Mouse (Mus musculus): Measurements from ENCODE around the gene Rab44. TPM values are rescaled to one million over a fixed set of nuclear protein-coding genes. Genes with fewer than 3 reads are reported as not detected.

The Rab44 gene
- polyA plus RNA-seq, 1 experiment from 2014 or later: 0.20 TPM

DNA sequence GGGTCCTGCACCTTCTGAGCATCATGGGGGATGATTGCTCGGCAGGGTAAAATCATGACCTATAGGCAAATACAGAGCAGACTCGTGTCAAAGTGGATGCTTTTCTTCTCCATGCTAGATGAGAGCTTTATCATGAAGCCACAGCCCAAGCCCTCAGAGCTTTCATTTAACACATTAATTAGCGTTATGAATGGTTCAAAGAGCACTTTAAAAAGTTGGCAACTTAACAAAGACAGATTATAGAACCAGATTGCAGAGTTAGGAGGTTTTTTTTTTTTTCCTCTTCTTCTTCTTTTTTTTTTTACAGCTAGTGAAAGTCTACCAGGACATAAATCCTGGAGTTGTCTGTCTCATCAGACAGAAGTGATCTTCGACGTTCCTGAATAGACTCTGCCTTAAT is 15.4 kb downstream of the Rab44 start:
- Histone ChIP-seq H3K4me2 (ENCODE audit: low read length) (no peak overlapping the region), H3K4me1 (ENCODE audit: control insufficient read depth, insufficient read depth, low read length) (no peaks in the 10 kb centered on the region), H3K9me3 (ENCODE audit: control insufficient read depth, low read length) (no peaks in the 10 kb centered on the region), H3K36me3 (ENCODE audit: control insufficient read depth, insufficient read depth, low read length) (no peaks in the 10 kb centered on the region), H3K27me3 (ENCODE audit: control insufficient read depth, insufficient read depth, low read length) (no peaks in the 10 kb centered on the region), H3K4me3 (replicated peaks; ENCODE audit: low read depth, low read length) (no peak overlapping the region), H3K27ac (replicated peaks; ENCODE audit: low read depth, low read length) (no peak overlapping the region), H3K9ac (replicated peaks; ENCODE audit: low read length) (no peak overlapping the region)
- no peak for ATAC-seq (ENCODE audit: low FRiP score, low TSS enrichment)
- 57% methylated on average over 5 of the region's 5 CpGs for WGBS
- DNase-seq: no peak

DNA sequence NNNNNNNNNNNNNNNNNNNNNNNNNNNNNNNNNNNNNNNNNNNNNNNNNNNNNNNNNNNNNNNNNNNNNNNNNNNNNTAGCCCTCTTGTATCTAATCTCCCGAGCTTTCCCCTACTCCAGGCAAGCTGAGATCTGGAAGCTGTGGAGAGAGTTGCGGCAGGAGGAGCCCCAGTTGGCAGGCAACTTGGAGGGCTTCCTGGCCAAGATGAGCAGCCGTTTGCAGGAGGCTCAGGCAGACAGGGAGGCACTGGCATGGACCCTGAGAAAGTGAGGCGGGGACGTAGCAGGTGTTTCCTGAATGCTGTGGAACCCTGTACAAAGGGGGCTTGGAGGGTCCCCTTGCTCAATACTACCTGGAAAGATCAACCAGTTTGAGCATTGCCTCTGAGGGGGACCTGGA is 21.1 kb downstream of the Rab44 start:
- ATAC-seq (ENCODE audit: low FRiP score, low TSS enrichment): no peak
- Histone ChIP-seq H3K4me2 (ENCODE audit: low read length) (no peak overlapping the region), H3K27ac (replicated peaks; ENCODE audit: low read depth, low read length) (no peak overlapping the region), H3K9me3 (ENCODE audit: control insufficient read depth, low read length) (no peaks in the 10 kb centered on the region), H3K9ac (replicated peaks; ENCODE audit: low read length) (no peak overlapping the region), H3K4me3 (replicated peaks; ENCODE audit: low read depth, low read length) (no peak overlapping the region), H3K36me3 (ENCODE audit: control insufficient read depth, insufficient read depth, low read length) (no peaks in the 10 kb centered on the region), H3K4me1 (ENCODE audit: control insufficient read depth, insufficient read depth, low read length) (no peaks in the 10 kb centered on the region), H3K27me3 (ENCODE audit: control insufficient read depth, insufficient read depth, low read length) (no peaks in the 10 kb centered on the region)
- 79% methylated on average over 5 of the region's 5 CpGs for WGBS
- no peak for DNase-seq

DNA sequence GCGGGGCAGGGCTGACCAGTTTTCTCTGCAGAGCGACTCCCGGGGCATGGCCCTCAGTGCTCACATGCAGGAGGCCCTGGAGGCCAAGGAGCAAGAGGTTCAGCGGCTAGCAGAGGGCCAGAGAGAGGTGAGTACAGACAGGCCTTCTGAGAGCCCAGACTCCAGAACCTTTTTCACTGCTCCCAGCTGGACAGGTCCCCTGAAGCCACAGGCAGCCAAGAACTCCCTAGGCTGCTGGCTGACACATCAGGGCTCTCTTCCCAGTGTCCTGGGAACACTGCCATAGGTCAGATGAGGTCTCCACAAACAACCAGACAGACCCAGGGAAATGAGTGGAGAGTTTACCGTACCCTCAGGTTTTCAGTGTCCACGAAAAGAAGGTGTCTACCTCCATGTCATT is 22.3 kb downstream of the Rab44 start:
- no peak overlapping the region for H3K4me3 ChIP-seq (replicated peaks; ENCODE audit: low read depth, low read length)
- no peaks in the 10 kb centered on the region for H3K27me3 ChIP-seq (ENCODE audit: control insufficient read depth, insufficient read depth, low read length)
- no peak overlapping the region for H3K9ac ChIP-seq (replicated peaks; ENCODE audit: low read length)
- DNase-seq (no peak), ATAC-seq (ENCODE audit: low FRiP score, low TSS enrichment) (no peak)
- H3K27ac ChIP-seq (replicated peaks; ENCODE audit: low read depth, low read length): no peak overlapping the region
- no peak overlapping the region for H3K4me2 ChIP-seq (ENCODE audit: low read length)
- no peaks in the 10 kb centered on the region for H3K9me3 ChIP-seq (ENCODE audit: control insufficient read depth, low read length)
- H3K4me1 ChIP-seq (ENCODE audit: control insufficient read depth, insufficient read depth, low read length): no peaks in the 10 kb centered on the region
- 63% methylated on average over 6 of the region's 6 CpGs for WGBS
- H3K36me3 ChIP-seq (ENCODE audit: control insufficient read depth, insufficient read depth, low read length): no peaks in the 10 kb centered on the region

DNA sequence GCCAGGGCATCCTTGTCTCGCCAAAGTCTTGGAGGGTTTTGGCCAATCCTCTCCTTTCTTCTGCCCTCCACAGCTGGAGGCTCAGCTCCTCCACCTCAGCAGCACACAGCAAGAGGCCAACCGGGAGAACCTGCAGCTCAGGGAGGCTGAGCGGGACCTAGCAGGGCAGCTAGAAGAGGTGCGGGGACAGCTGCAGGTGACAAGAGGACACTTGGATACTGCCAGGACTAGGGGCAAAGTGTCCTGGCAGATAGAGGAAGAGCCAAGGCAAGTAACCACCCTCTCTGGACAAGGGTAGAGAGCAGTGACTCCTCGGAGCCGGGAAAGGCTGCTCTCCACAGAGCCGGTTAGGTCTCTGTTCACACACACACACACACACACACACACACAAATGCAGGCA is 24.0 kb downstream of the Rab44 start:
- H3K4me2 ChIP-seq (ENCODE audit: low read length): no peak overlapping the region
- no peaks in the 10 kb centered on the region for H3K9me3 ChIP-seq (ENCODE audit: control insufficient read depth, low read length)
- H3K27ac ChIP-seq (replicated peaks; ENCODE audit: low read depth, low read length): no peak overlapping the region
- H3K4me3 ChIP-seq (replicated peaks; ENCODE audit: low read depth, low read length): no peak overlapping the region
- no peaks in the 10 kb centered on the region for H3K36me3 ChIP-seq (ENCODE audit: control insufficient read depth, insufficient read depth, low read length)
- no peaks in the 10 kb centered on the region for H3K27me3 ChIP-seq (ENCODE audit: control insufficient read depth, insufficient read depth, low read length)
- H3K9ac ChIP-seq (replicated peaks; ENCODE audit: low read length): no peak overlapping the region
- WGBS: 75% methylated on average over 7 of the region's 7 CpGs
- ATAC-seq (ENCODE audit: low FRiP score, low TSS enrichment) (no peak), DNase-seq (no peak)
- no peaks in the 10 kb centered on the region for H3K4me1 ChIP-seq (ENCODE audit: control insufficient read depth, insufficient read depth, low read length)

DNA sequence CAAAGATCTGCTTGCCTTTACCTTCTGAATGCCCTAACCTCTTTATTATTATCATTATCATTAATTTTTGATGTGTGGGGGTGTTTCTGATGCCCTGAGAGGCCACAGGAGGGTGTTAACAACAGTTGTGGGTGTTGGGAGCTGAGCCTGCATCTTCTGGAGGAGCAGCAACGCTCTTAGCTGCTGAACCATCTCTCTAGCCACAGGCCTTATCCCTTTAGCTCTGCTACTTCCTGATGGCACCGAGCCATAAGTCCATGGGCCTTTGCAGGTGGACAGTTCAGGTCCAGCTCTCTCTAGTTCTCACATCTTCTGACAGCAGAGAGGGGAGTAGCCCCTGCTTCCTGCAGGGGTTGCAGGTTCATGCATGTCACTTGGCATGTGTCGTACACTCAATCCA is 27.6 kb downstream of the Rab44 start:
- DNase-seq: no peak
- Histone ChIP-seq H3K36me3 (ENCODE audit: control insufficient read depth, insufficient read depth, low read length) (no peaks in the 10 kb centered on the region), H3K4me3 (replicated peaks; ENCODE audit: low read depth, low read length) (no peak overlapping the region), H3K4me1 (ENCODE audit: control insufficient read depth, insufficient read depth, low read length) (no peaks in the 10 kb centered on the region), H3K27me3 (ENCODE audit: control insufficient read depth, insufficient read depth, low read length) (no peaks in the 10 kb centered on the region), H3K9ac (replicated peaks; ENCODE audit: low read length) (no peak overlapping the region), H3K4me2 (ENCODE audit: low read length) (no peak overlapping the region), H3K27ac (replicated peaks; ENCODE audit: low read depth, low read length) (no peak overlapping the region), H3K9me3 (ENCODE audit: control insufficient read depth, low read length) (no peaks in the 10 kb centered on the region)
- ATAC-seq (ENCODE audit: low FRiP score, low TSS enrichment): no peak
- 92% methylated on average over 3 of the region's 3 CpGs for WGBS

DNA sequence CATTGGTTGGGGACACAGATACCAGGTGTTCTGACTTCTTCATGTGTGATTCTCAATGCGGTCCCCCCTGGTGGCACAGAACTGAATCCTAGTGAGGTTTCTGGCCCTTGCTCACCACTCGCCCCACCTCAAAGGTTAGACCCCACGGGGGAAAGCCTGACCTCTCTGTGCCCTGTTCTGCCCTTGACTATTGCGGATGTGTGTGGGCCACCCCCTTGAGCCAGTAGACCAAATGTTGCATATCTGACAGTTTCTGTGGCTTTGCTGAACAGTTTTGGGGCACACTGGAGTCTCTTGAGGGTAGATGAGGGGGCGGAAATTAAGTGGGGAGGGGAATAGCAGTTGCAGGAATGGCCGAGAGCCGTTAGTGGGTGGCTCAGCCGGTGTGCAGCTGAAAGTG is 29.3 kb downstream of the Rab44 start:
- no peaks in the 10 kb centered on the region for H3K27me3 ChIP-seq (ENCODE audit: control insufficient read depth, insufficient read depth, low read length)
- no peaks in the 10 kb centered on the region for H3K36me3 ChIP-seq (ENCODE audit: control insufficient read depth, insufficient read depth, low read length)
- 84% methylated on average over 8 of the region's 8 CpGs for WGBS
- DNase-seq (no peak), ATAC-seq (ENCODE audit: low FRiP score, low TSS enrichment) (no peak)
- H3K27ac ChIP-seq (replicated peaks; ENCODE audit: low read depth, low read length): no peak overlapping the region
- H3K4me1 ChIP-seq (ENCODE audit: control insufficient read depth, insufficient read depth, low read length): no peaks in the 10 kb centered on the region
- no peaks in the 10 kb centered on the region for H3K9me3 ChIP-seq (ENCODE audit: control insufficient read depth, low read length)
- no peak overlapping the region for H3K4me3 ChIP-seq (replicated peaks; ENCODE audit: low read depth, low read length)
- H3K9ac ChIP-seq (replicated peaks; ENCODE audit: low read length): no peak overlapping the region
- no peak overlapping the region for H3K4me2 ChIP-seq (ENCODE audit: low read length)

DNA sequence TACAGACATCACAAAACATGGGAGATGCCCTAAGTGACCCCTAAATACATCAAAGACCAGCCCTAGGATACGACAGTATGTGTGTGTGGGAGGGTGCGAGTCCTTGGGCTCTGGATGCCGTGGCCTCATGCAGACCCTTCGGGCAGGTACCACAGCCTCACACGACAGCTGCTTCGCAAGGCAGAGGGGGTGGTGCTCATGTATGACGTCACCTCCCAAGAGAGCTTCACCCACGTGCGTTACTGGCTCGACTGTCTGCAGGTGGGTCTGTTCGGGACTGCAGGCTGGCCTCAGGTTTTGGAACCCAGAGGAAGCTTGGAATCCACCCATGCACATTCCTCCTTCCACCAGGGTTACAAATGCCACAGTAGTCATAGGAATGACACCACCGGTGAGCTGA is 31.2 kb downstream of the Rab44 start:
- H3K9me3 ChIP-seq (ENCODE audit: control insufficient read depth, low read length): no peaks in the 10 kb centered on the region
- H3K36me3 ChIP-seq (ENCODE audit: control insufficient read depth, insufficient read depth, low read length): no peaks in the 10 kb centered on the region
- H3K27ac ChIP-seq (replicated peaks; ENCODE audit: low read depth, low read length): no peak overlapping the region
- H3K4me1 ChIP-seq (ENCODE audit: control insufficient read depth, insufficient read depth, low read length): no peaks in the 10 kb centered on the region
- H3K27me3 ChIP-seq (ENCODE audit: control insufficient read depth, insufficient read depth, low read length): no peaks in the 10 kb centered on the region
- H3K4me3 ChIP-seq (replicated peaks; ENCODE audit: low read depth, low read length): no peak overlapping the region
- DNase-seq (no peak), ATAC-seq (ENCODE audit: low FRiP score, low TSS enrichment) (no peak)
- no peak overlapping the region for H3K9ac ChIP-seq (replicated peaks; ENCODE audit: low read length)
- no peak overlapping the region for H3K4me2 ChIP-seq (ENCODE audit: low read length)
- 91% methylated on average over 12 of the region's 12 CpGs for WGBS

DNA sequence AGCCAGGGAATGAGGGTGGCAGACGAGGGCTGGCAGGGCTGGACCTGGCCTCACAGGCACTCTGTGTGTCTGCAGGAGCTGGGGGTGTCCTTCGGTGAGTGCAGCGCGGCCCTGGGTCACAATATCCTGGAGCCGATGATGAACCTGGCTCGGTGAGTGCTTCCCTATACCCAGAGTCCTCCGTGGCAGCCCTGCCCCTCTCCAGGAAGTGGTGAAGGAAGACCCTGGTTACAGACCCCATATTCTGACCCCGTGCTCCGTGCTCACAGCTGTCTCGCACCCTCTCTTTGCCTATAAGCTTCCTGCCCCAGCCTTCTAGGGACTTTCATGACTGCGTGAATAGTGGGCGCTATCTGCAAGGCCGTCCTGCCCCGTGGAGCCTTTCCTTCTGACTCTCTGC is 33.3 kb downstream of the Rab44 start:
- Histone ChIP-seq H3K36me3 (ENCODE audit: control insufficient read depth, insufficient read depth, low read length) (no peaks in the 10 kb centered on the region), H3K4me2 (ENCODE audit: low read length) (no peak overlapping the region), H3K4me1 (ENCODE audit: control insufficient read depth, insufficient read depth, low read length) (no peaks in the 10 kb centered on the region), H3K9me3 (ENCODE audit: control insufficient read depth, low read length) (no peaks in the 10 kb centered on the region), H3K27ac (replicated peaks; ENCODE audit: low read depth, low read length) (no peak overlapping the region), H3K27me3 (ENCODE audit: control insufficient read depth, insufficient read depth, low read length) (no peaks in the 10 kb centered on the region), H3K9ac (replicated peaks; ENCODE audit: low read length) (no peak overlapping the region), H3K4me3 (replicated peaks; ENCODE audit: low read depth, low read length) (no peak overlapping the region)
- ATAC-seq (ENCODE audit: low FRiP score, low TSS enrichment) (no peak), DNase-seq (no peak)
- 80% methylated on average over 14 of the region's 14 CpGs for WGBS

DNA sequence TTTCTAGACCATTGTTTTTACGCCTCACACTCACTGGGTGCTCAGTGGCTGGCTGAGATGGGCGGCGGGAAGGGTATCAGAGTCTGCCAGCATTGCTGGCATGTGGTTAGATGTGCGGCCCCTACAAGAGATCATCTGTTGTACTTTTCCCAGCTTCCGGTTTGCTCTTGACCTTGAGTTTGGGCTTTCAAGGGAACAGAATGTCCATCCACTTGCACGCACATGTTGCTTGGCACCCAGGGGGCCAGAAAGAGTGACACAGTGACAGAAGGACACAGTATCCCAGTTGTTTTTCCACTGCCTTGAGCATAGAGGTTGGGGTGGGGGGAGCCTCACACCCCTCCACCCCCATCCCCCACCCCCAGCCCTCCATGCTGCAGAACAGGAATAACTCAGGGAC is 33.8 kb downstream of the Rab44 start:
- Histone ChIP-seq H3K27ac (replicated peaks; ENCODE audit: low read depth, low read length) (no peak overlapping the region), H3K27me3 (ENCODE audit: control insufficient read depth, insufficient read depth, low read length) (no peaks in the 10 kb centered on the region), H3K9ac (replicated peaks; ENCODE audit: low read length) (no peak overlapping the region), H3K9me3 (ENCODE audit: control insufficient read depth, low read length) (no peaks in the 10 kb centered on the region), H3K4me3 (replicated peaks; ENCODE audit: low read depth, low read length) (no peak overlapping the region), H3K4me1 (ENCODE audit: control insufficient read depth, insufficient read depth, low read length) (no peaks in the 10 kb centered on the region), H3K4me2 (ENCODE audit: low read length) (no peak overlapping the region), H3K36me3 (ENCODE audit: control insufficient read depth, insufficient read depth, low read length) (no peaks in the 10 kb centered on the region)
- DNase-seq (no peak), ATAC-seq (ENCODE audit: low FRiP score, low TSS enrichment) (no peak)
- 82% methylated on average over 6 of the region's 6 CpGs for WGBS

All from midbrain, embryonic 14.5 days (tissue).